Mouse (Mus musculus): ENCODE measurements around the gene Atpif1. TPM values are rescaled to one million over a fixed set of nuclear protein-coding genes. Genes with fewer than 3 reads are reported as not detected.
A peak's percentile ranks its signal among the peaks of the same experiment; 100 is the strongest.

Gene Atpif1
- polyA plus RNA-seq, 1 experiment = 747 TPM

- H3K4me3 ChIP-seq (ENCODE audit: insufficient read depth, low read length) = no peak overlapping the region
- TF ChIP-seq POLR2A (IDR thresholded peaks at IDR 0.05; ENCODE audit: extremely low read depth, insufficient read depth, low read length) (no peak), CTCF (IDR thresholded peaks at IDR 0.05; ENCODE audit: extremely low read depth, insufficient read depth, low read length) (no peak)
- H3K4me1 ChIP-seq (ENCODE audit: control insufficient read depth, insufficient read depth, low read length) = peaks cover 2% of the 10 kb centered on the region; the same call in 1 of the 2 replicates
- no peak overlapping the region for H3K27ac ChIP-seq (ENCODE audit: insufficient read depth, low read length)
Observed at GRCm38 (mm10) chr4:132529344-132529743, 4.1 kb downstream of the Atpif1 start.

- Histone ChIP-seq H3K27ac (ENCODE audit: insufficient read depth, low read length) (no peak overlapping the region), H3K4me1 (ENCODE audit: control insufficient read depth, insufficient read depth, low read length) (peaks cover 2% of the 10 kb centered on the region; the same call in 1 of the 2 replicates), H3K4me3 (ENCODE audit: insufficient read depth, low read length) (no peak overlapping the region)
- no peak for TF ChIP-seq CTCF (IDR thresholded peaks at IDR 0.05; ENCODE audit: extremely low read depth, insufficient read depth, low read length)
- no peak for TF ChIP-seq POLR2A (IDR thresholded peaks at IDR 0.05; ENCODE audit: extremely low read depth, insufficient read depth, low read length)
Observed at GRCm38 (mm10) chr4:132527917-132528522, 5.4 kb downstream of the Atpif1 start.

DNA sequence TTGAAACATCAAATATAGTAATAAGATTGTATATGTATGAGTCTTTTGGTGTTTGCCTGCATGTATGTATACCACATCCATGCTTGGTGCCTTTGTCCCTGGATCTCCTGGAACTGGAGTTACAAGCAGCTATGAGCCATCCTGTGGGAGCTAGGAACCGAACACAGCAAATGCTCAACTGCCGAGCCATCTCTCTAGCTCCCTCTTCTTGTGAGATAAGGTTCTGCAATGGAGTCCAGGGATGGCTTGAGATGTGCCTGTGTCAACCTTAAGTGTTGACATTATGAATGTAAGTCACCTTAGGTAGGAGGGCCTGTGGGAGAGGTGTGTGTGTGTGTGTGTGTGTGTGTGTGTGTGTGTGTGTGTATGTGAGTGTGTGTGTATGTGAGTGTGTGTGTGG lies 6.8 kb downstream of the Atpif1 start:
- no peak overlapping the region for H3K27ac ChIP-seq (ENCODE audit: insufficient read depth, low read length)
- no peak for TF ChIP-seq POLR2A (IDR thresholded peaks at IDR 0.05; ENCODE audit: extremely low read depth, insufficient read depth, low read length)
- no peak for TF ChIP-seq CTCF (IDR thresholded peaks at IDR 0.05; ENCODE audit: extremely low read depth, insufficient read depth, low read length)
- H3K4me1 ChIP-seq (ENCODE audit: control insufficient read depth, insufficient read depth, low read length) = peaks cover 2% of the 10 kb centered on the region; the same call in 1 of the 2 replicates

GRCm38 (mm10) chr4:132524808-132525207 lies 8.7 kb downstream of the Atpif1 start:
- TF ChIP-seq POLR2A (IDR thresholded peaks at IDR 0.05; ENCODE audit: extremely low read depth, insufficient read depth, low read length) (no peak), CTCF (IDR thresholded peaks at IDR 0.05; ENCODE audit: extremely low read depth, insufficient read depth, low read length) (no peak)
- Histone ChIP-seq H3K27ac (ENCODE audit: insufficient read depth, low read length) (no peak overlapping the region), H3K4me1 (ENCODE audit: control insufficient read depth, insufficient read depth, low read length) (no peaks in the 10 kb centered on the region), H3K4me3 (ENCODE audit: insufficient read depth, low read length) (no peak overlapping the region)

More for the DNA sequence above, 6.8 kb downstream of the Atpif1 start:
- no peak overlapping the region for H3K4me3 ChIP-seq (ENCODE audit: insufficient read depth, low read length)

DNA sequence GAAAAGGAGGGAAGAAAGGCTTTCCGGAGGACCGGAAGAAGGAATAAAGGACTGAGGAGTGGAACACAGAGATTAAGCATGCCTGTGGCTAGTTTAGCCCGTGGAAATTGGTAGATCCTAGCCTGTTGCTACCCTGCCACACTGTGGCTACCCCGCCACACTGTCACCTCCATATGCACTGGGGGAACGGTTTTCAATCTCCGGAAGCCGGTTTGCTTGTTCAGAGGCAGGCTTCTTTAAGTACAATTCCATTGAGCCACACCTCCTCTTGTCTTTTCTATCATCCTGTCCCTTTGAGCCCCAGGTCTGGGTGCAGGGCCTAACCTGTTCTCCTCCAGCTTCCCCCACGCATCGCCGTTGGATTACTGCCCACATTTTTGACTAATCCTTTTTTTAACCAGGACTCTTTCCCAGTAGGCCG lies 9.1 kb downstream of the Atpif1 start:
- Histone ChIP-seq H3K4me1 (ENCODE audit: control insufficient read depth, insufficient read depth, low read length) (no peaks in the 10 kb centered on the region), H3K27ac (ENCODE audit: insufficient read depth, low read length) (no peak overlapping the region), H3K4me3 (ENCODE audit: insufficient read depth, low read length) (no peak overlapping the region)
- TF ChIP-seq CTCF (IDR thresholded peaks at IDR 0.05; ENCODE audit: extremely low read depth, insufficient read depth, low read length) (no peak), POLR2A (IDR thresholded peaks at IDR 0.05; ENCODE audit: extremely low read depth, insufficient read depth, low read length) (no peak)

DNA sequence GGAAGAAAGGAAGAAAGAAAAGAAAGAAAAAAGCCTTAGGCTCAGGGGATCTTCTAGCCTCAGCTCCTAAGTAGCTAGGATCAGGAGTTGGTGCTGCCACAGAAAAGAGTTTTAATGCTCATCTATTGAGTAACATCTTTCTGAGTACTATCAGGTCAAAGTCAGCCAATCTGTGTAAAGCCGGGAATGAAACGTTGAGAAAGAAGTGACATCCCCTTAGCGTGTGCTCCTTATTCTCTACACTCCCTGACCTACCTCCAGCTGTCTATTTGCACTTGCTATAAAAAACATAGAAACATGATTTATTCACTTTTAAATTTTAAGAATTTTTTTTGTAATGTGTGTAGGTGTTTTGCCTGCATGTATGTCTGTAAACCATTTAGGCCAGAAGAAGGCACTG lies 14.3 kb downstream of the Atpif1 start:
- H3K4me1 ChIP-seq (ENCODE audit: control insufficient read depth, insufficient read depth, low read length) = peaks cover 2% of the 10 kb centered on the region; the same call in 1 of the 2 replicates
- TF ChIP-seq POLR2A (IDR thresholded peaks at IDR 0.05; ENCODE audit: extremely low read depth, insufficient read depth, low read length) (no peak), CTCF (IDR thresholded peaks at IDR 0.05; ENCODE audit: extremely low read depth, insufficient read depth, low read length) (no peak)
- H3K27ac ChIP-seq (ENCODE audit: insufficient read depth, low read length) = no peak overlapping the region
- no peak overlapping the region for H3K4me3 ChIP-seq (ENCODE audit: insufficient read depth, low read length)

DNA sequence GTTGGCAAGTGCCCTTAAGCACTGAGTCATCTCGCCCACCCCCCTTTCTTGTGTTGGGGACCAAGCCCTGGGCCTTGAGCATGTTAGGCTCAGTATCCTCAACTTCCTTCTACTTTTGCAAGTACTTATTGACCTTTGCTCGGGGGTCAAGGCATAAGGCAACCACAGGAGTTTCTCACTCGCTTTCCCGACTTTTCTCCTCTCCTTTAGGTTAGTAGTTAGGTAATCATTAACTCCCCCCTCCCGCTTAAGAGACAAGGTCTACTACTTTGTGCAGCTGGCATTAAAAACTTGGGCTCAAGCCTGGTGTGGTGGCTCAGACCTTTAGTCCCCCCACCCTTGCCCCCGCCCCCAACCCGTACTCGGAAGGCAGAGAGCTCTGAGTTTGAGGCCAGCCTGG lies 15.4 kb downstream of the Atpif1 start:
- TF ChIP-seq POLR2A (IDR thresholded peaks at IDR 0.05; ENCODE audit: extremely low read depth, insufficient read depth, low read length) = no peak
- no peak for TF ChIP-seq CTCF (IDR thresholded peaks at IDR 0.05; ENCODE audit: extremely low read depth, insufficient read depth, low read length)
- Histone ChIP-seq H3K27ac (ENCODE audit: insufficient read depth, low read length) (no peak overlapping the region), H3K4me1 (ENCODE audit: control insufficient read depth, insufficient read depth, low read length) (peaks cover 2% of the 10 kb centered on the region; the same call in 1 of the 2 replicates), H3K4me3 (ENCODE audit: insufficient read depth, low read length) (no peak overlapping the region)

- TF ChIP-seq CTCF (IDR thresholded peaks at IDR 0.05; ENCODE audit: extremely low read depth, insufficient read depth, low read length) = no peak
- peak; percentile 89 for TF ChIP-seq POLR2A (IDR thresholded peaks at IDR 0.05; ENCODE audit: extremely low read depth, insufficient read depth, low read length)
- Histone ChIP-seq H3K4me3 (ENCODE audit: insufficient read depth, low read length) (peak overlapping the region; percentile 45), H3K27ac (ENCODE audit: insufficient read depth, low read length) (peak overlapping the region; percentile 79)
Observed at GRCm38 (mm10) chr4:132515369-132516155, 17.9 kb downstream of the Atpif1 start.

GRCm38 (mm10) chr4:132514555-132515135 lies 18.8 kb downstream of the Atpif1 start:
- H3K27ac ChIP-seq (ENCODE audit: insufficient read depth, low read length) = peak overlapping the region; percentile 79; the same call in 1 of the 2 replicates
- peaks cover 2% of the 10 kb centered on the region; the same call in 1 of the 2 replicates for H3K4me1 ChIP-seq (ENCODE audit: control insufficient read depth, insufficient read depth, low read length)
- TF ChIP-seq POLR2A (IDR thresholded peaks at IDR 0.05; ENCODE audit: extremely low read depth, insufficient read depth, low read length) (no peak), CTCF (IDR thresholded peaks at IDR 0.05; ENCODE audit: extremely low read depth, insufficient read depth, low read length) (peak; percentile 70)
- peak overlapping the region; percentile 45; the same call in 1 of the 2 replicates for H3K4me3 ChIP-seq (ENCODE audit: insufficient read depth, low read length)

More at GRCm38 (mm10) chr4:132515369-132516155, 17.9 kb downstream of the Atpif1 start:
- peaks cover 2% of the 10 kb centered on the region; the same call in 1 of the 2 replicates for H3K4me1 ChIP-seq (ENCODE audit: control insufficient read depth, insufficient read depth, low read length)

All from cortical plate, adult 2 months (tissue).